Mouse (Mus musculus) C2C12 (cell line): ENCODE data around the gene Iqsec1.

Source experiments
- CTCF ChIP-seq: IDR thresholded peaks from one replicate; pipeline ENCODE4 v1.5.1; 2011; ENCODE audit not compliant: control insufficient read depth, insufficient read depth, insufficient read length
- MYOD1 ChIP-seq: IDR thresholded peaks from one replicate; pipeline ENCODE4 v1.6.1; 2011; ENCODE audit warnings: low read depth; ENCODE audit not compliant: control insufficient read depth, insufficient read length

- TF ChIP-seq CTCF (no peak), MYOD1 (no peak)
These were observed 360.9 kb downstream of the Iqsec1 start for GRCm38 (mm10) chr6:90627556-90627955.
